Mouse (Mus musculus) thymus, postnatal 0 days (tissue): ENCODE results near the gene Ccp110. TPM values are rescaled to one million over a fixed set of nuclear protein-coding genes. Genes with fewer than 3 reads are reported as not detected.

Source experiments
- DNase-seq: peaks from one replicate; pipeline ENCODE4 v3.0.0-alpha.2; 2015; ENCODE audit warnings: low spot score
- polyA plus RNA-seq: library from polyadenylated mRNA; unstranded; fragments of >200 nt; fragmentation: Nextera tagmentation; extraction: Ambion mirVana; gene quantifications from 2 replicates; pipeline ENCODE4 v1.2.1, GENCODE M21; 2015

The Ccp110 gene
- polyA plus RNA-seq, 1 experiment from 2014 or later, result 8.1 TPM

DNA sequence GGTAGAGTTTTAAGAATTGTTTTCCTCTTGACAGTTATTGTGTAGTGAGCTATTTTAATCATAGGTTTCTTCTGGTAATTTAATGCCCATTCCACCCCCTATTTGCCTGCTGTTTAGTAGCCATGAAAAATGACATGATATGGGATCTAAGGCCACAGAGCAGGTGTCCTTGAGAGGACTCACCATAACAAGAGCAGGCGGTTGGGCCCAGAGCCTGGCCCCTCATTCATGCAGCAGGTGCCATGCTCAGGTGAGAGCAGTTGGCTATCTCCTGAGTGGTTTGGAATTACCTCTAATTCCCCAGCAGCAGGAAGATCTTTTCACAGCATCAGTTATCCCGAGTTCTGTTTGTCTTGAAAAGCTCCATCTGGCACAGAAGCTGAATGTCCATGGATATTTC is 13.1 kb downstream of the Ccp110 start:
- no peak for DNase-seq

DNA sequence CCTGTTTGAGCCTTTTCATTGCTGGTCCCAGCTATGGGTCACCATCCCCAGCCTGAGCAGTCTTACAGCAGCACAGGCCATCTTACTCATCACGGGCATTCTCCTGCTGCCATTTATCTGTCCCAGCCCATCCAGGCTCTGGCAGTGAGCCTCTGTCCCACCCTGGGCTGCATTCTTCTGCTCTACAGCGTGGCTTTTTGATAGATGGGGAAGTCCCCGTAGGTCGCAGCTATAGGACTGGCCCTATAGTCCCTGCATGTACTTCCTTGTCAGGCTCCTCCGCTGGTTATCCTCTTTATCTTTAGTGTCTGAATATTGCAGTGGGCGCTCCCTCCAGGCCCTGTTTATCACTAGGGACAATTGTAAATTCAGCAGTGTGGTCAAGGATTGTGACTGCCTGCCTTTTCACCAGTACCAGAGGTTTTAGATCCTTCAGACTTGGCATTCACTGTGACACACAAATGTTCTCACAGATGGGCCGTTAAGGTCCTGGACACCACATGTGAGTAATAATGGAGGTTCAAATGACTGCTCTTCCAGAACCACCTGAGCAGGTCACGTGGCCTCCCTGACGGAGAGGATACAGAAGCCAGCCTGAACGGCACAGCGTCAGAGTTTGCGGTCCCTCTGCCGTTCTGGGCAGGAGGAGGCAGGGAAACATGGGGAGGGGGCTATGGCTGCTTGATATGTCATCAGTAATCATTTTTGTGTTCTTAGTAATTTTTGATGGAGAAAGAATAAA is 16.7 kb downstream of the Ccp110 start:
- DNase-seq, result no peak

DNA sequence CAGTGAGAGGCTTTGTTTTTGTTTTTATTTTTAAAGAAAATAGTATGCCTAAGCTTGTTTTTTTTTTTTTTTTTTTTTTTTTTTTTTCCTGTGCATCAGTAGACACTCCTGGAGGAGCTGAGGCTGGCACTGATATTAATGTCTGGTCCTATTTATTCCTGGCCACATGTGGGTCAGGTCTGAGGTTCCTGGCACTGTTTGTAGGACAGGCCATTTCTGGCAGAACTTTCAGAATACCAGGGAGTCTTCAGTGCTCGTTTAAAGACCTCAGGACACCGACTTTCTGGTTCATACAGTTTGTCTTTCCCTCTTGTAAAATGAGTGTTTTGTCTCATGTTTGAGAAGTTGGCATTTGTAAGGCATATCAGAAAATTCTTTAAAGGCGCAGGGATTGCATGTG is 19.4 kb downstream of the Ccp110 start:
- DNase-seq, result no peak

DNA sequence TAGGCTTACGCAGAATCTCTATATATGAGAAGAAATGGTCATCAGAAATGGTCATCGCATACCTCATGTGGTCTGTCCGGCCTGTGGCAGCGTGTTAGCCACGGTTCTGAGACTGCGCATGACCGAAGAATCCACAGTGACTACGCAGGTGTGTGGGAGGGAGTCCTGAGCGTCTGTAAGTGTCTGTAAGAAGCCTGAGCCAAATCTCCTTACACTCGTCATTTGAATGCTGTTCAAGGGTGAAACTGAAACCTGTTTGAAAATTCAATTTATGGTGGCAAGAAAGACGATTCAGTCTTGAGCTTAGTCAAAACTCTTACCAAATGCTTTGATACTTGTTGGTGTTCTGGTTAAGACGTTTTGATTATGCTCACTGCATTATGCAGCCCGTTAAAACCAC is 20.9 kb downstream of the Ccp110 start:
- no peak for DNase-seq

DNA sequence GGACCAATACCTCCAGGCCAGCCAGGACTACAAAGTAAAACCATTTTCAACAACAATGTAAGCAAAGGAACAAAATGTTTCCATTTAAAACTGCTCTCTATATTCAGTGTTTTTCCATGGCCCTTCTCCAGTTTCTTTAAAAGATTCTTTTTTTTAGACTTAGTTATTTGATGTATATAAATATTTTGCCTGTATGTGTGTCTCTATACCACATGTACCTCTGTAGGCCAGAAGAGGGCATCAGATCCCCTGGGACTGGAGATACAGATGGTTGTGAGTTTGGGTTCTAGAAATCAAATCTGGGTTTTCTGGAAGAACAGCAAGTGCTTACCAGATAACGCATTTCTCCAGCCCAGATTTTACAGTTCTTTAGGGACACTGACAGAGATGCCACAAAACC is 26.4 kb downstream of the Ccp110 start:
- peak; percentile 16 for DNase-seq

DNA sequence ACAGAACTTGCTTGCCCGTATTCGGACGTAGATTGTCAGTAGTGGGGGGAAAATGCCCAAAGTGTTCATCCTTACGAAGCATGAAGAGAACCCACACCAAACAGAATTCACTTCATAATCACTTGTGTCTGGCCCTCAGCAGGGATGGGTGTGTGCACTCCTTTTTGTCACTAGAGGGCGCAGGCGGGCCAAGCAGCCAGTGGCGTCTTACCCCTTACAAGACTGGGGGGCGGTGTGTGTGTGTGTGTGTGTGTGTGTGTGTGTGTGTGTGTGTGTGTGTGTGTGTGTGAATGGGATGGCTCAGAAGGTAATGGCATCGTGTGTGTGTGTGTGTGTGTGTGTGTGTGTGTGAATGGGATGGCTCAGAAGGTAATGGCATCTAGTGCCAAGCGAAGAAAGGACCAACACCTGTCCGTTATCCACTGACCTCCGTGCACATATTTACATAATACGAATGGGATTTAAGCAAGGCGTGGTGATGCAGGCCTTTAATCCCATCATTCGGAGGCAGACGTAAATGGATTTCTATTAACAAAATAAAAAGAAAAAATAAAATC is 27.7 kb downstream of the Ccp110 start, which contains the start of gene Vps35l:
Gene Vps35l, plus strand, starts transcription at position 252 of the 557 bp plus-strand sequence.
- peak; percentile 90 for DNase-seq

DNA sequence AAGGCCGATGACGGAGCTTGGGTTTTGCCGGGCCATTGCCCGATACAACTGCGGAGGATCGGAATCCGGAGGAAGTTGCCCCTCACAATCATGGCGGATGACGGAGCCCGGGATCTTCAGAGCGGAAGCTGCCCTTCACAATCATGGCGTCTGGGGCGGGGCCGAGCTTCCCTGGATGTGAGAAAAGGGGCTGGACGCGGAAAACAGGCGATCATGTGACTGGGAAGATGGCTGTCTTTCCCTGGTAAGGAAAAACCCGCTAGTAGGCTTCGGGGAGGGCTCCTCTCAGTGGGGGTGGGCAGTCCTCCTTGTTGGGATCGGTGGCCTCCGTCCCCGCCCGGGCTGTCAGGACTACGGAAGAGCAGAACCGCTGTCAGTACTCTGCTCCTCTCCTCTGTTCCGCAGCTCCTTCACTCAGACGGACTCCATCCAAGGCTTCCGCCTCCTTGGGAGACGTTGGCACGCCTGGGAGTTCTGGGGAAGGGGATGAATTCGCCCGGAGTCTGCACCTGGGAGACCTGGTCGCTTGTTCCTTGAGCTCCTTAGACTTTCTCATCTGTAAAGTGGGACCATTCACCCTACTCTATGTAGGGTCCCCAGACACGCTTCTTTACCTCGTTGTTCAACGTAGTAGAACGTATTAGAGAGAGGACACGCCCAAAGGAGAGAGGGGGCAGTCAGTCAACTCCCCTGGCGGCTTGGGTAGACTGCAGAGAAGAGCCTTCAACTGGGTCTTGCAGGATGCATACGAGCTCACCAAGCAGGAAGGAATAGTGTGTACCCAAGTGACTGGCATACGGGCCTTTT is 28.4 kb downstream of the Ccp110 start:
- peak; percentile 96 for DNase-seq

DNA sequence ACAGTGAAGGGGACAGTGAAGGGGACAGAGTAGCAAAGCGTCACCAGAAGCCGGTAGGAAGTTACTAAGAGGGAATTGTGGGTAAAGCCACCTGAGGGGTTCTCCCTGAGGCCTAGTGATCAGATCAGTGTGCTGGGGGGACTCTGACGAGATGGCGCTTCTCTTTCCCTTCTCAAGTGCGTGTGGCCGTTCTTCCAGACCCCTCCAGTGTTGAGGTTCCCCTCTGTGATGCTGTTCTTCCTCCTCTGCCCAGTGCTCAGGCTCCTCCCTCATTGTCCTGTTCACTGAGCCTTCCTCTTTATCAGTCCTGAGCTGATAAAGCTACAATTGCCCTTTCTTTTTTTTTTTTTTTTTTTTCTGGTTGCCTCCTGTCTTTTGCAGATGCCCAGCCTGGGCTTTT is 29.9 kb downstream of the Ccp110 start:
- DNase-seq, result no peak

DNA sequence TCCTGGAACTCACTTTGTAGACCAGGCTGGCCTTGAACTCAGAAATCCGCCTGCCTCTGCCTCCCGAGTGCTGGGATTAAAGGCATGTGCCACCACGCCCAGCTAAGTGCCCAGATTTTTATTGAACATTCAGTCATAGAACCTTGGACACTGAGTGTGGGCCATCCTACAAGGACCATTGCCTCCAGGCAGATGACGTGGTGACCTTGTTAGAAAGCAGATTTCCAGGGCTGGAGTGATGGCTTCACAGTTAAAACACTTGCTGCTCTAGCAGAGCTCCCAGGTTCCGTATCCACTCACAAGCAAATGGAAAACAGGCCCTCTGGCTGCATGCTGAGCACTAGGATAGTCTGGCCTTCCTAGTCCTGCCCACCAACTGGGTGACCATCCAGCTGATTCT is 32.4 kb downstream of the Ccp110 start:
- no peak for DNase-seq

DNA sequence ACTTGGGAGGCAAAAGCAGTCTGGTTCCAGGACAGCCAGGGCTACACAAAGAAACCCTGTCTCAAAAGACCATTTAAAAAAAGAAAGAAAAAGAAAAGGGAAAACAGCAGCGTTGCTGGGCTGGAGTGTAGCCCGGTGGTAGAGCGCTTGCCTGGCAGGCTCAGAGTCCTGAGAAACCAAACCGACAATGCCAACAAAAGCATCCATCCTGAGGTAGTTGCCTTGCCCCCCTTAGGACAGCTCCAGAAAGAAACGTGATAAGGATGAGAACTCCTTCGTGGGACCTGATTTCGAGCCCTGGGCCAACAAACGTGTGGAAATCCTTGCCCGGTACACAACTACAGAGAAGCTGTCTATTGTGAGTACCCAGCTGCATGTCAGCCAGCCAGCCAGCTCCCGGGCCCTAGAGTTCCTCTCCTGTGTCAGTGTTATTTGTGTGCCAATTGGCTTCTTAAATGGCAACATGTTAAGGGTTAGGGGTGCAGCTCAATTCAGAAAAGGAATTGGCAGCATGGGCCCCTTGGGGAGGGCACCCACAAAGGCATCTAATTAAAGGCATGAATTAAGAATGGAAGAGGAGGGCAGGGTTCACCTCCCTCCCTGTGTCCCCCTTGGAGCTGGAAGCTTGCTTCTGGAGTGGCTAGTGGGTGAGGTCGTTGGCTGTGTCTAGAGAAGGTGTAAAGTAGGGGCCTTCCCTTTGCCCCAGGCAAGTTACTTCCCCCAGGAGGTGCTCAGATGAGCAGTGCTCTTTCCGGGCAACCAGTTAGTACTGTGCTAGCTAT is 35.7 kb downstream of the Ccp110 start:
- DNase-seq, result no peak

DNA sequence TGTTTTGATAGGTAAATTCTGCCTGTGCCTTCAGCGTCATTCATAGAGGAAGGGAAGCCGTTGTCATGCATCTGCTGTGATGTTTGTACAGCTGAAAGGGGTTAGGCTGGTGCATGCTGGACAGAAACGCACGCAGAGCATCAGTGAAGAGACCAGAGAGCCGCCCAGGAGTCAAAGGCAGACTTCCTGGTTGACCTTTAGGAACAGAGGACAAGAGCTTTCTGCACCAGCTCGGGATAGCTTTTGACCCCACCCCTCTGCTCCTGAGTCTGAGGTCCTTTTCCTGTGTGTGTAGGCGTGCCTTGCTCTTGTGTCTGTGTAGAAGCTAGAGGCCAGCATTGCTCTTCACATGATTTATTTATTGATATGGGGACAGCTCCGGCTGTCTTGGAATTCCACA is 37.4 kb downstream of the Ccp110 start:
- DNase-seq, result no peak

DNA sequence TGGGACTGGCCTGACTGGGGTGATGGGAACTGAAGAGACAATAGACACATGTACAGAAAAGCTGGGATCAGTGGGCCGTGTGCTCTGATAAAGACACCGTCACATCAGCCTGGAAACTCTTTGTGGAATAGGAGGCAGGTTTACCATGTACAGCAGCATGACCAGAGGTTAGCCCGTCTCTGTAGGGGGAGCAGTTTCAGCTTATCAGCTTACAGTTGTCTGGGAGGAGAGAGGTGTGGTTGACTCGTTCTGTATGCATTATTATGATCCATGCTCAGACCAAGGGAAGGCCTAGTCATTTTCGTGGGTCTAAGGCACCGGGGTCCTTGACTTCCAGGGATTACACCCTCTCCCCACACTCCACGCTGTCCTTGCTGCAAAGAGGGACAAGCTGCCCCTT is 39.3 kb downstream of the Ccp110 start:
- no peak for DNase-seq

DNA sequence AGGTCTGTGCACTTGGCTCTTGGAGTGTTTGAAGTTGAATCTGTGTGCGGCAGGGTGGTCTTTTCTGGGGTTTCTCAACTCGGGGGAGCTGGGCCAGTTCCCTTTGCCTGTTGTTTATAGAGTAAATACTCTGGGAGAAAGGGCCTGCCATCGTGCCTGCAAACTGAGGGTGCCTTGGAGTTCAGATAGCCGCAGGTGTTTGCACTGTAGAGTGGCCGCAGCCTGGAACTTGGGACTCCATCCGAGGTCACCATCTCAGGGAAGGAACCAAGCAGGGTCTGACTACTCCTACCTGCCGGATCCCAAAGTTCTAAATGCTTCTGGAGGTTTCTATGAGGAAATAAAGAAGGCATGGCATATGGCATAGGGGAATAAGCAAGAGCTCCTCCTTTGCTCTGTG is 43.4 kb downstream of the Ccp110 start:
- no peak for DNase-seq

DNA sequence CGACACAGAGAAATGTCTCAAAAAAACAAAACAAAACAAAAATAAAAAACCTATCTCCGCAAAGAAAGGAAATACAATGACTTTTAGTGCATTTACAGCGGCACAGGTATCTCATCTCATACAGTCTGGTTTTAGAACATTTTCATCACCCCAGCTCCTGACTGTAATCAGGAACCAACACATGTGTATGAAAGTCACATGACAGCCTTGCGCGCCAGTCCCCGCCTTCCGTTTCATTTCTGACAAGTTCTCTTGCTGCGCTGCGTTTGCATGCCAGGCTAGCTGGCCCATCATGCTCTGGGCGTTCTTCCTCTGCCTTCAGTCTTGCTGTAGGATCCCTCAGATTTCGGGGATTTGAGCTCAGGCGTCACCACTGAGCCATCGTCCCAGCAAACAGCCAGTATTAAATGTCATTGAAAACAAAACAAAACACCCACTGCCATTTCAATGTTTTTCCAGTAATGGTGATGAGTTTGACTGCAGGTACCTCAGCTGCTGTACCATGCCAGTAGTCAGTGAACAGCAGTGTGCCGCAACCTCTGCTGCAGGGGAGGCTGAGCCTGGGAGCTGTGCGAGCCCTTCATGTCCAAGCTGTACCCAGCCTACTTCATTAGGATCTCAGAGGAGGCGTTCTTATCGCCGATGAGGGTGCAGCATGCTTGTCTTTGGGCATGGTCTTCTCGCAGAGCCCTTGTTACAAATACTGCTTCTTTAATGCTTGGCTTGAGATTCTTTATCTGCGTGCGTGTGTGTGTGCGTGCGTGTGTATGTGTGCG is 44.3 kb downstream of the Ccp110 start:
- DNase-seq, result no peak

DNA sequence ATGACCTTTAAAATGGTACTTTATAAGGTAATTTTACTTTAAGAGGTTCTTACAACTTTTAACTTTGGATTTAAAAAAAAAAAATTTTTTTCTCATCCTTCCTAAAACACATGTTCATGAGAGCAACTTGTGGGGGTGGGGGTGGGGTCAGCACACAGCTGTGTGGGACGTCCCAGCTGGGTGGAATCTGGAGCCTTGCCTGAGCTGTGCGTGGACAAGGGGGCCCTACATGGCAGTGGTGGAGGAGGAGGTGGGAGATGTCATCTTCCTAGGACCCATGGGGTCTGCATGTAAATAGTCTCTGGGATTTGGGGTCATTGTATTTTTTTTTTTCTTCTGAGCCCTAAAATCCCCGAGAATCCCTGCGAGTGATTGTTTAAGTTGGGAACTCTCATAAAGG is 46.0 kb downstream of the Ccp110 start:
- no peak for DNase-seq

DNA sequence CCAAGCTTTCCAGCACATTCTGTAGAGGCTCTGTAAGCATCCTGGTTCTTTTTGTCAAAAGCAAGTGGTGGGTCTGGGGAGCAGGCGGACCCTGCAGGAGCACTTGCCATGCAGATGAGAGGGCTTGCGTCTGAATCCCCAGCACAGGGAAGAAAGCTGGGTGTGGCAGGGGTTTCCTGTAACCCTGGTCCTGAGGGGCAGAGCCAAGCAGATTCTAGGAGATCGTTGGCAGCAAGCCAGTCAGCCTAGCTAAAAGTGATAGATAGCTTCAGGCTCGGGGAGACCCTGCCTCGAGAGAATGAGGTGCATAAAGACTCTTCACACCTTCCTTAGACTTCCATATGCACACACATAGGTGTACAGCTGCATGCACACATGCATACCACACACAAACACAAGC is 47.0 kb downstream of the Ccp110 start:
- DNase-seq, result no peak

DNA sequence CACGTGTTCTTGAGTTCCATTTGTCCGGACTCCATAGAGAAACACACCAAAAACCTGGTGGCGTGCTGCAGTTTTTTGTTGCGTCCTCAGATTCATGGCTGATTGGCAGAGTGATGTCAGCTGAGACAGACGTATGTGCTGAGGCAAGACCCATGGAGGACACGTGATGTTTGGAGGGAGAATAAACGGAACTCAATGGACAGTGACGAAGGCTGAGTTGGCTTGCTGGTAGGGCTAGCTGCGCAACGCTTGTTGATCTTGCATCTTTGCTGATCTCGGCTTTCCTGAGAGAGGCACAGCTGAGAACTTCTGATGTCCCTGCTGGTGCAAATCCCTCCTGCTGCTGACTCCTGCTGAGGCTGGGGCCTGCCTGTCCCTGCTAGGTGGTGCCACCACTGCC is 51.6 kb downstream of the Ccp110 start:
- DNase-seq, result no peak

DNA sequence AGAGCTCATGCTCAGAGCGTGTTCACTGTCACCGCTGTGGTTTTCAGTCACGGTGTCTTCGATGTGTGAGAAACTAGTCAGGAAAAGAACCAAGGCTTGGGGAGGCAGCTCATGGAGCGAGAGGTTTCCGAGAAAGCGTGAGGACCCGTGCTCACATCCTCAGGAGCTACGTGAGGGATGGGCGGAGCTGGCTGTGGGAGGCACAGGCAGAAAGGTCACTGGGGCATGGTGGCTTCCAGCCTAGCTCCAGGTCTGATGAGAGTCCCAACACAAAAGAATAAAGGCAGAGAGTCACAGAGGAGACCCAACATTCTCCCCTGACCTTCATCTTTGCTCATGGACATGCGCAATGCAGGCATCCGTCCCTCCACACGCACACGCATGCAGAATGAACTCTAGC is 52.4 kb downstream of the Ccp110 start:
- DNase-seq, result no peak

DNA sequence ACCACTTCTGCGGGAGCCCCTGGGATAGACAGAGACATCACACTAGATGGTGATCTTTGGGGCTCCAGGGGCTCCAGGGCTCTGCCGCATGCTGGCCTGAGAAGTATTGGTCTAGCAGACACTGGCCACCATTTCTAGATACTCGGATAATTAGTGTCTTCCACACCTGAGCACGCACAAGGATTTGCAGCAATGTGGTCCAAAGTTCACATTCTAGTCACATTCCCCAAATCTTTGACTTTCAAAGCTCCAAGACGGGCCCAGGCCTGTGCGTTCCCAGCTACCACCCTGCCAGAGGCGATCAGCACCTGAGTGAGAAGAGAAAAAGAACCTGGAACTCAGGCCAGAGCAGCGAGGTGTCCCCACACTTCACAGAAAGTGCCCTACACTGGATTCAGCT is 53.3 kb downstream of the Ccp110 start:
- no peak for DNase-seq

DNA sequence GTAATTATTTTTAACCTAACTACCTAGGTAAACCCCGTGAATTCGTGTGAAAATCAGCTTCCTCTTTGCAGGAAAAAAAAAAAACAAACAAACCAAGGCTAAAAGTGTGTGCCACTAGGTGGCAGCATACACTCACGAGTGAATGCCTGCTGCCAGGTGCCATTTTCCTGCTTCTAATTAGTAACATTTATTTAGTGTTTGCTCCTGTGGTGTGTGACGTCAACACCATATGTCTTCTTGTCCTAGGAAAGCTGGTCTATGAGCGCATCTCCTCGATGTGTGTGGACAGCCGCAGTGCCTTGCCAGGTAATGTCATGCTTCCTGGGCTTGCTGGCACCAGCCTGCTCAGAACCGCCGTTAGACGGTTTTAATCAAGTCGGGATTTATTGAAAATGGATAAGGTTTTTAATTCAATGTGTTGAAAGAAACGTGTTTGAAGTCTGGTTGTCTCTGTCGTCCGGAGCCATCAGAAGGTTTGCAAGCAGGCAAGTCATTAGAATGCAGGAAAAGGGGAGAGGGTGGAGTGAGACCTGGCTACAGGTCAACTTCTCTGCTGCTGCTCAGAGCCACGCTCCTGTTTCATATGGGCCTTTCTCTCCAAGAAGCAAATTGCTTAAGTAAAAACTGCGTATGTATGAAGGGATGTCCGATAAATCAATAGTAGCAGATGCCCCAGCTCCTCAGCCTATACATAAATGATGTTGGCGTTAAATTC is 53.9 kb downstream of the Ccp110 start:
- DNase-seq, result peak; percentile 76
